Mouse (Mus musculus): ENCODE measurements at regions not wholly inside any gene's neighbourhood (a gene's known extent, or its start where the extent isn't known, plus 50 kb on each side); places are given as distances from the start of the nearest gene placed in this dataset.

GRCm38 (mm10) chr2:46678366-46678765 lies 1561.2 kb upstream of the Zeb2 start:
- no peak for DNase-seq (ENCODE audit: low spot score in 2 of 2)

DNA sequence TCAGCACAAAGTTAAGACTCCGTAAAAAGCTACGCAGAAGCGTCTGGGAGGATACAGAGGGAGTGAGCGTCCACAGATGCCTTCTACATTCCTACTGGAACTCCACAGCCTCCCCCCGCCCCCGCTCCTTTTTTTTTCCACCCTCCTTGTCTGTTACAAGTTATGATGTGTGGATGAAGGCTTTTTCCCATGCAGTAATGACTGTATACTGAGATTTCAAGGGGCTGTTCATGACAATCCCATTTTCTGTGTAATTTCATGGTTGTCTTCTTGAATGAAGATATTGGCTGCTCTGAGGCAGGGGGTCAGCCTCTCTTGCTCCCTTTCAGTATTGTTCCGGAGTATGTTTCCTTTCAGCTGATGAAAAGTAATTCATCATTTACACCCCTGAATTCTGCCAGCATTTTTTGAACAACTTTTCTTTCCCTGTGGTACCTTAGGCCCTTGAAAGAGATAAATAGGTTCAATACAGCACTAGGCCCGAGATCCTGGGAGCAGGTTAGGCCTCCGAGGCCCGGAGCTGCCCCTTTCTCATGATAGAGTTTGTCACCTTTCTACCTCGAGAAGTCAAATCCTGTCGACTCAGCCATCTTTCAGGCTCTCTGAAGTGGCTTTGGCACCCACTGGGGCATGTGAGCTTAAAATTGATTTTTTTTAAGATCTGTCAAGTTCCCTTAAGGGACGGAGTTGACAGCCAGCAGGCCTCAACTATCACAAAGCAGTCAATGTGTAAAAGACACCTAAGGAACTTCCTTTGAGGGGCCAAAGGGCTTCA lies 1552.5 kb upstream of the Zeb2 start:
- no peak for DNase-seq (ENCODE audit: low spot score in 2 of 2)

DNA sequence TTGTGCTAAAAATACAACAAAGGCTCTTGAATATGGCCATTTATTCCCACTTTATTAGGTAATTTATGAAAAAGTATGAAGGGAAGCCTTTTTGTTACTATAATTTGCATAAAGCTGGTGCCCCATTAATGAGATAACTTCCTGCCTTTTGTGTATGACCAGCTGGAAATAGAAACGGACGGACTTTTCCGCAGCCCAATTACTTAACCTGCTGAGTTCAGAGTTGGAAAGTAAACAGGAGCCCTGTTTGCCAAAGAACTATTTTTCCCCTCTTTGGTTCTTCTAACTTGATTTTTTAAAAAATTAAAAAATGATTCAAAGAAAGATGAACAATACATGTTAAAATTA lies 1549.8 kb upstream of the Zeb2 start:
- DNase-seq (ENCODE audit: low spot score in 2 of 2), result no peak

DNA sequence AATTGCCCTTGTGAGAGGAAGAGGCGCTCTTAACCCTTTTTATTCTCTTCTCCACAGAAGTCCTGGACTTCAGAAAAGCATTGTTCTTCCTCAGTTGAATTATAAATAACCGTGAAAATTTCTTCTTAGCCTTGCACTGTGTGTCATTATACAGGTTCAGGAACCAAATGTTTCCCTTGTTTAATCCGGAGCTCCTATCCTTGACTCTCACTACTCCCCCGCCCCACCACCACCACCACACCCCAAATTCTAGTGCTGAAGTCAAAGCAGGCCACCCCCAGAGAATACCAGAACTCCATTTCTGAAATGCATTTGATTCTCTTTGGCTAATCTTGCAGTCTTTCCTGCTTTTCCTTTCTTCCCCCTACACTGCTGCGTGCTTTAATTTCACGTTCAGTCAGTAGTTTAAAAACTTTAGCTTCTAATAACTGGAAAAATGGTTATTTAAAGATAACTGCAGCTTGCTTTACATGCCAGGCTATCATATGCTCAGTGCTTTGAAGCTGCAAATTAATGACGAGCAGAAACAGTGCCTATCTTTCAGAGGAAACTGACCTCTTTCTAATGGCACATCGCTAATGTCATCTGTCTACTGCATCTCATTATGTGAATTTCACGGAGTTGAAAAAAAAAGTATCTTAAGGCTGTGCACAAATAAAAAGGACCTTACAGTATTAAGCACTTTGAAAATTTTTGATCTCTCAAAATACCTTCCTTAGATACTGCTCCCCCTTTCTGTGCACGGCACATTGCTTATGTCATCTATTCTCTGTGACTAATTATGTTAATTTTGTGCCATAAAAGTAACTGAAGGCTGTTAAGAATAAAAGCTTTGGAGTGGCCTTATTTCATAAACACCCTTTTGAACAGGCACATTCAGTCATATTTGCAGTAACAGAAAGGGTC lies 1549.1 kb upstream of the Zeb2 start:
- no peak for DNase-seq (ENCODE audit: low spot score in 2 of 2)

DNA sequence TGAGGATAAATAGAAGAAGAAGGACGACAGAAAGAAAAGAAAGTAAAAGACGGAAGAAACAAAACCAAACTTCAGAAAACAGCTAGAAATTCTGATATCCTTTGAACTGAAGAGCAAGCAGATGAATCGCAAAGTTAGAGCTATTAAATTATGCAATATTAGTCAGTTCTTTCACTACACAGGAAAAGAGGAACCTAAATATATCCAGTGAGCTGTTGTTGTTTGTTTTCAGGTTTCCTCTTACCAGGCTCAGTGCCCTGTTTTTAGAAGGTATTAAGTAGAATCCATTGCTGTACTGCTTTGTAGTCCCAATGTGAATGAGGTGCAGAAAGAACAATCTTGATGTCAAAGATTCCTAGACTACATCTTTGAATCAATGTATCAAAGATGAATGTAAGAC lies 1544.7 kb upstream of the Zeb2 start:
- DNase-seq (ENCODE audit: low spot score in 2 of 2), result no peak

GRCm38 (mm10) chr2:46660577-46660976 lies 1543.4 kb upstream of the Zeb2 start:
- DNase-seq (ENCODE audit: low spot score in 2 of 2), result no peak

- no peak for DNase-seq (ENCODE audit: low spot score in 2 of 2)
Measured at GRCm38 (mm10) chr2:46655289-46655688, 1538.1 kb upstream of the Zeb2 start.

GRCm38 (mm10) chr2:46652616-46653015 lies 1535.4 kb upstream of the Zeb2 start:
- no peak for DNase-seq (ENCODE audit: low spot score in 2 of 2)

DNA sequence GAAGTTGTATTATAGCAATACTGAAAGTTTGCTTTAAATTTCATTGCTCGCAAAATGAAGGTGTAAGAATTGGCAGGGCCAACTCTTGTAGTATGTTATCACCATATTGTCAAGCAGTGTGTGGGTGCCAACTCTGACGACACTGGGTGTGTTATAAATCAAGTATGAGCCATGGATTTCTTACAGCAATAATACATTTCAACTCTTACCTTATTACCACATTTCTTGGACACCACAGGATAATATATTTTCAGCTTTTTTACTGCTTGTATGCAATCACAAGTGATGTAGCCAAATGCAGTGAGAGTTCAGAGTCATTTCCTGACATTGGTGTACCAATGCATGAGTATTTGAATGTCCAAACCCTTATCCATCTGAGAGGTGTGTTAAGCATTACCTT lies 1529.2 kb upstream of the Zeb2 start:
- no peak for DNase-seq (ENCODE audit: low spot score in 2 of 2)

GRCm38 (mm10) chr2:46609217-46609616 lies 1492.0 kb upstream of the Zeb2 start:
- no peak for DNase-seq (ENCODE audit: low spot score in 2 of 2)

GRCm38 (mm10) chr2:46581773-46582172 lies 1464.6 kb upstream of the Zeb2 start:
- peak; percentile 10 to 11 for DNase-seq (ENCODE audit: low spot score in 2 of 2)

DNA sequence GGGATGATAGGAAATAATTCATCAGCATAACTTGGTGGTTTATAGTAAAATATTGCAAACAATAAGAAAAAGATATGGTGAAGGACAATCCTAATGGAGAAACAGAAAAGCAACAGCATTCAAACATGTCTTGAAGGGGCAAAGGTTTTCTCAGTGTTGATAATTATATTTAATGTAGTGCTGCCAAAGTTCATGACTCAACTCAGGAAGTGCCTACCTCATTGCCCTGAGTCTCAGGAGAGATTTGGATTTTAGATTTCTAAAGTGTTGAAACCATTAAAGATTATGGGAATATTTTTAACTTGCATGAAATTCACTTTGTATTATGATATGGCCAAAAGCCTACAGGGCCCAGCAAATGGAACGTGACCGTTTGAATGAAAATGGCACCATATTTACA lies 1453.2 kb upstream of the Zeb2 start:
- no peak for DNase-seq (ENCODE audit: low spot score in 2 of 2)

DNA sequence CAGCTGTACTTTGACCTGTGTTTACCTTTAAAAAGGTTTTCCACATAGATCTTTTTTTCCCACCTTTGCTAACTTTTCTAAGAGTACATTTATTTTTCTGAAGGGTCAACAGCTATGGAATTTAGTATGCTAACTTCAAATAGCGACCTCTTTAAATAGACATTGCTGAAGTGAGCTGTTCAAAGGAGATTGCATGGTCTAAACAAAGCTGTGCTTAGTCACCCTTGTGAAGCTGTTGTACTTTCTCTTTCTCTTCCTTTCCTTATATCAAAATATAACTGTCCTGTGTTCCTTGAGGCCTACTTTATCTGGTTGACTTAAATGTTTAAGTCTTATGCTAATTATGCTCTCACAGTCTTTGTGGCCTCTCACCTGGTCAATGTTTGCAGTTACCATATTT lies 1416.2 kb upstream of the Zeb2 start:
- no peak for DNase-seq (ENCODE audit: low spot score in 2 of 2)

GRCm38 (mm10) chr2:46530686-46531085 lies 1413.5 kb upstream of the Zeb2 start:
- DNase-seq (ENCODE audit: low spot score in 2 of 2), result no peak

GRCm38 (mm10) chr2:46525223-46525622 lies 1408.0 kb upstream of the Zeb2 start:
- DNase-seq (ENCODE audit: low spot score in 2 of 2), result no peak

DNA sequence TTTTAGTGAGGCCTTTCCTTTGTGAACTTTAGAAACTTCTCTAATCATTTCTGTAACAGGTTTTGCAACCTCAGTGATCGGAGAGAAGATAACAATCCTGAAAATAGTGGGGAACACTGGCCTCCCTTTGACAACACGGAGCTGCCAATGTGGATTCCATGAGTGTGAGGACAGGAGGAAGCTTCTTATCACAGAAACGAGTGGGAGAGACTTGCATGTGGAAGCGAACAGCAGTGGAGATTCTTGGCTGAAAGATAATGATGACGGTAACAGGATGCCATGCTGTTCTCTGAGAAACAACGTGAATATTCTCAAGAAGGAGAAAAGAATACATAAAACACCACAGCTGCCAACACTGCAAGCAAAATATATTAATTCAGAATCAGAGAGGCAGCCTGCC lies 1407.4 kb upstream of the Zeb2 start:
- DNase-seq (ENCODE audit: low spot score in 2 of 2), result peak; percentile 3 to 6

GRCm38 (mm10) chr2:46521147-46521965 lies 1404.2 kb upstream of the Zeb2 start:
- DNase-seq (ENCODE audit: low spot score in 2 of 2), result peak; percentile 14 to 17

- DNase-seq (ENCODE audit: low spot score in 2 of 2), result no peak
Measured at GRCm38 (mm10) chr2:46512237-46513028, 1395.2 kb upstream of the Zeb2 start.

GRCm38 (mm10) chr2:46506951-46507350 lies 1389.8 kb upstream of the Zeb2 start:
- DNase-seq (ENCODE audit: low spot score in 2 of 2), result no peak

DNA sequence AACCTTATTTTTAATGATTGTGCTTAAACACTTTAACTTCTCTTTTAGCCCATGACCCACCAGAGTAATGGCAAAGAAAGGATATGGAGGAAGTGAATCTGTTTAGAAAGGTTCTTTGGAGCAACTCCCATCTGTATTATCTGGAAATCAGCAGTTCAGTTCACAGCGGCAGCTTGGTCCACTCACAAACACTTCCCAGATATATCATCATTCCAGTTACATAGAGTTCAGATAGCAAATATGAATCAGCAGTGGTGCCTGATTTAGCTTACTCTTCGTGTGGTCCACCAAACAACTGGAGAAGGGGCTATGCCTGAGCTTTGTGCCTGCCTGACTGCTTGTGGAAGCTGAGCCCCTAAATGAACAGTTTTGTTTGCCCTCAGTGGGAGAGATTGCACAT lies 1385.9 kb upstream of the Zeb2 start:
- DNase-seq (ENCODE audit: low spot score in 2 of 2), result no peak

GRCm38 (mm10) chr2:46492299-46492698 lies 1375.1 kb upstream of the Zeb2 start:
- DNase-seq (ENCODE audit: low spot score in 2 of 2), result no peak
